Mouse (Mus musculus) kidney, adult 2 months (tissue): ENCODE data around the gene Disp1.

Source experiments
- CTCF ChIP-seq: fragments of 200-500 bp; conservative IDR thresholded peaks from 2 replicates; pipeline ENCODE4 v1.5.1; 2011; ENCODE audit warnings: low read depth, mild to moderate bottlenecking, control low read depth, low read length, moderate library complexity, mixed read lengths; ENCODE audit not compliant: insufficient read depth, insufficient read length
- POLR2A ChIP-seq: fragments of 200-500 bp; IDR thresholded peaks from one replicate; pipeline ENCODE4 v1.6.1; 2011; ENCODE audit warnings: low read depth, low read length, control low read depth

GRCm38 (mm10) chr1:183151510-183152319 is 69.6 kb downstream of the Disp1 start:
- TF ChIP-seq CTCF (no peak), POLR2A (no peak)
